Mouse (Mus musculus): ENCODE results near the gene Meaf6.

GRCm38 (mm10) chr4:125161392-125161791 lies 76.5 kb downstream of the Meaf6 start:
- TF ChIP-seq POLR2A (IDR thresholded peaks at IDR 0.05; ENCODE audit: insufficient read depth, low read length) (no peak), CTCF (IDR thresholded peaks at IDR 0.05; ENCODE audit: low read depth, low read length) (no peak), EP300 (IDR thresholded peaks at IDR 0.05; ENCODE audit: insufficient read depth, low read depth, low read length) (no peak)

Data from ES-Bruce4 (cell line).